Mouse (Mus musculus): Measurements from ENCODE around the gene Arhgdib.

Arhgdib gene

DNA sequence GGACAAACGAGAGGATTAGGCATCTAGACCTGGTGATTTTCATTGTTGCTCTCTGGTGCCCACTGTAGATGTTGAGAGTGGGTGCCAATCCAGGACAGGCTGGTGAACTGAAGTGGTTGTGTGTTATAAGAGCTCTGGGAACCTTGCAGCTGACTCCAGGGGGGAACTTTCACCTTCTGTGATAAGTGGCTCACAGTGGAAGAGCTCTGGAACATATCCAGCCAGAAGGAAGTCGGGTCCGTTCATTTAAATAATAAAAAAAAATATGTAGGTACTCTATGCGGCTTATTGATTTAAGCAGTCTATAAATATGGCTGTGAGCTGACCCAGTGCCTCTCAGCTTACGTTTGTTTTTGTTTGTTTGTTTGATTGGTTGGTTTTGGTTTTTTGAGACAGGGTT lies 19.6 kb downstream of the Arhgdib start, which contains the start of gene Erp27:
Erp27 (minus strand) TSS at position 101 of the 400 bp plus-strand sequence.
- DNase-seq (ENCODE audit: extremely low spot score, low read depth, low spot score) = no peak

DNA sequence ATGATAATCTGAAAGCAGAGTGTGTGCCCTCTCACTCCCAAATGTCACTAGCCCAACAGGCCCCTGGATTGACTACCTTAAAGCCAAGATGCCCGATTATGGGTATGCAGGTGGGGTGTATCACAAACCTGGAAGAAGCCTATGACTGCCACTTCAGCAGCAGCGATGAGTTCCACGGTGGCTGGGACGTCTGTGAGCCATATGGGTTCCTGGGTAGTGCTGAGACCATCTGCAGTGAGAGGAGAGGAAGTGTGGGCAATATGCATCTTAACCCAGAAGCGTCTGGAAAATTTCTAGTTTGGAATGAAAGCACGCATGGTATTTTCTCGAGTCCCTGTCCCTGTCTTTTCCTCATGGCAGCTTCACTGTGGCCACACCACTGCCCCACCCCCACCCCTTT lies 20.1 kb downstream of the Arhgdib start:
- no peak for DNase-seq (ENCODE audit: extremely low spot score, low read depth, low spot score)

DNA sequence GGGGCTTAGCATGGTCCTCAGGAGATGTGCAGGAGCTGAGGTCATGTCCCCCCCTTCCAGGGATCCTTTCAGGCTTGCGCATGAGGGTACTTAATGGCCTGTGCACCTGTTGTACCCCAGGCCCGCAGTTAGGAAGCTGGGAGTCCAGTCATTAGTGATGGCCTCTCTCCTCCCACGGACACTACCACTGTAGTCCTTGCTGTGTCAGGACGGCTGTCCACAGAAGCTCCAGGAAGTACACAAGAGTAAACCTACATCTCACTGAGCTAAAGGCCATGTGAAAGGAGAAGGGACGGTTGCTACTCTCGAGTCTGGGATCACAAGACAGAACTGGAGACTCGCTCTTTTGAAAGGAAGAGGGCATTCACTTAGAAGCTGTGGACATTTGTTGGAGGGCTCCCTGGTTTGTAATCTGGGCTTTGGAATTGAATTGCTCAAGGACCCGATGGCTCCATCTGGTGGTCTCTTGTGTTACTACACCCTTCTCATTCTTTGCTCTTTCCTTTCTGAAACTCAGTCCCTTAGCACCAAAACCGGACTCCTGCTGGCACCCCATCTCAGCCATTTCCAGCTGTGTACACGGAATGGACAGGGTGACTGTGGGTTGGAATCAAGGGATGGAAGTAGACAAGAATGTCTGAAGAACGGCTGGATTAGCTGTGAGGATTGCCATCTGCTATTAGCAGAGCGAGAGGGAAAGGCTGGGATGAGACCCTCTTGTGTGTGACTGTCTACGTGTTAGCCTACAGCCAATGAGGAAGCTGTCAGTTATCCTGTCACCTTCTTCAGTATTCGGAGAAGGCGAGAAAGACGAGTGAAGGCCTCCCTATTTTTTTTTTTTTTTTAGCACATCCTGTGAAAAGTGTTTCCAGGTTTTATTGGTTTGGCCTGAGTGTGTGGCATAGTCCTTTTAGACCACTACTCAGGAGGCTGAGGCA lies 21.1 kb downstream of the Arhgdib start:
- DNase-seq (ENCODE audit: extremely low spot score, low read depth, low spot score) = no peak

DNA sequence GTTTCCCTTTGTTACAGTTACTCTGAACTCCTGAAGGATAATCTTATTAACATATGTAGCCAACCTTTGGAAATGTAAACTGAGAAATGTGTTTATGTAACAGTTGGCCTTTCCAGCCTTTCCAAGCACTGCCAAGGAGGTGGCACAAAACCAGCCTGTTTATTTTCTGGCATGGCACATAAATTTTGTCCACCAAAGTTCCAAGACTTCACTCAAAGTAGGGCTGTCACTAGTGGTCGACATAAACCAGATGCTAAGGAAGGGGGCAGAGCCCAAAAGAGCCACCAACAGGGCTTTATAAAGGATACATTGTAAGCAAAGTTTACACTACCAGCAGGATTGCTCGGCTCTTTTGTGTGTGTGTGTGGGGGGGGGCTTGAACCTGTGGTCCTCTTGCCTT lies 23.8 kb downstream of the Arhgdib start:
- no peak for DNase-seq (ENCODE audit: extremely low spot score, low read depth, low spot score)

DNA sequence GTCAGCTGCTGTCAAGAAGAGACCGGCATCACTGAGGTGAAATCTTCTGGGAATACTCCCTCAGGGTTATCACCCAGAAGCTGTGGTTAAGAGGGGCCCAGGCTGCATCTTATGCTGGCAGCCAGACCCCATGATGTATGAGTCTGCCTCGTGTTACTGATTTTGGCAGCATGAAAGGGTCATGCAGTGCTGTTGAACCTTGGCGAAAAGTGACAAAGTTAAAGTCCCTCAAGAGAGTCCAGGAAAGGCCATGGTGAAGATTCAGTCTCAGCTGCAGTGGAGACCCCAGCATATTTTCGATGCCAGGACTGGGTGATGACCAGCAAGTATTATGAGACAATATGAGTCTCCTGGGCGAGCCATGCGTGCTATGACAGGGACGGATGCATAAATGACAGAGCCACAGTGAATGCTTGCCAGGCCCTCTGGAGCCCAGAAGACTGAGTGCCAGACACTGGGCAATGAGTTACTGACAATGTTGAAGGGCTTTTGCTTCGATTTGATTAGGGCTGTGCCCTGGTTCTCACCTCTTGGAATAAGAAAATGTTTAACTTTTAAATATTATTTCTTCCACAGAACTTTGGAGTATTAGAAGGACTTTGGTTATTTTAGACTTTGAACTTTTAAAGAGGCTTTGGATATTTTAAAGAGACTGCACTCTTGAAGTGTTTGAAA lies 25.8 kb downstream of the Arhgdib start:
- no peak for DNase-seq (ENCODE audit: extremely low spot score, low read depth, low spot score)

DNA sequence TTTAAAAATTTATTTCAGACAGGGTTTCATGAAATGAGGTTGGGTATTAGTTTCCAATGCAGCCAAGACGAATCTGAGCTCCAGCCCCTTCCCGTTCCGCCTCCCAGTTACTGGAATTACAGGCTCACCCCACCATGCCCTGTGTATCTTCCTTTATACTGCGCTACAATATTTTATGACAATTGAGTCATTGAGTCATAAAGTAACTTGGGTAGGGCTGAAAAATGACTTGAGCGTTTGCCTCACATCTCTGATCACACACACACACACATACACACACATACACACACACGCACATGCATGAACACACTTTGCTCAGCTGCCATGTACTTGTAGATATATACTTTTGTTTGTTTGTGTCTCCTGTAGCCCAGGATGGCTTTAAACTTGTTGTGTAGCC lies 27.5 kb downstream of the Arhgdib start:
- no peak for DNase-seq (ENCODE audit: extremely low spot score, low read depth, low spot score)

DNA sequence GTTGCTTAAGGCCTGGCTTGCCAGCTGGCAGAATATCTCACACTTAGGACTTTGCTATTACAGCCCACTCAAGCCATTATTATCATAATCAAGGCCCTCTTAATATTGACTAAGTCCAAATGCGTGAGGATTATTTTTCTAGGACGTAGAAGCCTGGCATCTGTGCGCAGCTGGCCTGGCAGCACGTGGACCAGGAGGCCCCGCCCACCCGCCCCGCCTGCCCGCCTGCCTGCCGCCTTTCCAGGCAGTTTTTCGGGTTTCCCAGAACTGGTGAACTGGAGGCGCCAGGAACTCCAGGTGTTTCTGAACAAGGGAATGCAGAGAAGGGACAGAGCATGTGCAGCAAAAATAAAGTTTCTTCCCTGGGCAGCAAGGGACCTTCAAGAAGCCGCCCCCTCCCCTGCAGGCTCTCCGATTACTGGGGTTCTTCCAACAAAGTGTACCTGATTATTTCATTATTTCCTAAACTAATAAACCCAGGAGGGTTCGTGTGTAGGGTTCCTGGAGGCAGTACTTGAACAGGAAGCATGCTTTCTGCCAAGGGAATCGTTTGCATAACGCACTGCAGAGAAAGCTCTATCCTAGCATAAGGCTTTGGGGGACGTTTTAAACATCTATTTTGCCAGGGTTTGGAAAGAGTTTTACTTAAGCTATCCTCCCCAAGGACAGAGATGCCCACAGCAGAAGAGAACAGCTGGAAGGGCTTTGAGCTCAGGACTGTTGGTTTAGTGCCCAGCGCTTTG lies 28.1 kb downstream of the Arhgdib start:
- no peak for DNase-seq (ENCODE audit: extremely low spot score, low read depth, low spot score)

DNA sequence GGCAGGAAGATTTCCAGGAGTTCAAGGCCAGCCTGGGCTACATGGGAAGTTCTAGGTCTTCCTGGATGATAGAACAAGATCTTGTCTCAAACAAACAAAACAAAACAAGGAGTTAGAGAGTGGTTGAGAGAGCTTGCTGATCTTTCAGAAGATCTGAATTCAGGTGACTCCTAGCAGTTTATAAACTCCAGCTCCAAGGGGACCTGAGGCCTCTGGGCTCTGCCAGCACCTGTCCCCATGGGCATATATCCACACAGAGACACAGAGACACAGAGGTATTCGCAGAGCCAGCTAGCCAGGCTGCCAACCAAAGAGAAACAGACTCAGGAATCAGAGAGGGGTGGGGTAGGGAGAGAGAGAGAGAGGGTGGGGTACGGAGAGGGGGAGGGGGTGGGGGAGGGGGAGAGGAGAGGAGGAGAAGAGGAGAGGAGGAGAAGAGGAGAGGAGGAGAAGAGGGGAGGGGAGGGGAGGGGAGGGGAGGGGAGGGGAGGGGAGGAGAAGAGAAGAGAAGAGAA lies 28.9 kb downstream of the Arhgdib start:
- no peak for DNase-seq (ENCODE audit: extremely low spot score, low read depth, low spot score)

DNA sequence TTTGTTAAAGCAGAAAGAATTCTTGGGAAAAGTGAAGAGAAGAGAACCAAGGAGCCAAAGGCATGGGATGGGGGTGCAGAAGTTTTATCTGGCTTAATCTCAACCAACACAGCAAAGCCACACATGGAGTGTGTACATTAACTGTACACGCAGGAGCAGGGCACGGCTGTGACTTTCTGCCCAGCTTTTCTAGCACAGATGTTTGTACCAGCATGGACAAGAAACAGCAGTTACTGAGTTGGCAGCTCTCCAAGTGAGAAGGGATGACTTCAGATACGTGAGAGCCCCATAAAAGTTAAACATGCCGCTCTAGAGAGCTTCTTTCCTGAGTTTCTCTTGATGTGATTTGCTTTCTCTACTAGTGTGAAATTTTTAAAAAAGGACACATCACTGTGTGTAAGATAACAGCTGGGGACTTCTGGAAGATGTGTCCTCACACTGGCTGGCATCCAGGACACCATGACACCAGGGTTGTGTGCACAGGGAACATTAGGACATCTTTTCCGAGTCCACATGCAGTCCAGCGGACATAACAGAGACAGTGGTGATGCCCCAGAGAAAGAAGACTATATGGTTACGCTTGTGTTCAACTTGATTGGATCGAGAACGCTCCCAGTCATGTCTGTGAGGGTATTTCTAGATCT lies 31.3 kb downstream of the Arhgdib start:
- DNase-seq (ENCODE audit: extremely low spot score, low read depth, low spot score) = no peak

DNA sequence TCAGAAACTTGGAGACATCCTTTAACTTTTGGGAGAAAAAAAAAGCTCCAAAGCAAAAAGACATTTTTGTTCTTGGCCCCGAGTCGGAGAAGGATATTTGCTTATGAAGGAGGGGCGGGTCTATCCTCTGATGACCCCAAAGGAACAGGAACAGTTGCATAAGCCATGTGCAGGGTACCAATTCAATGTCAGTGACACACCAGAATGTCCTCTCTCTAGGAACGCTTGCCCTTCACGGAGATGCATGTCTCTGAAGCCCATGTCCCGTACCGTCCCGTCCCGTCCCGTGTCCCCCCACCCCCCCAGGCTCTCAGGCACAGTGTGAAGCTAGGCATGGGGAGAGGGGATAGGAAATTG lies 34.8 kb downstream of the Arhgdib start:
- DNase-seq (ENCODE audit: extremely low spot score, low read depth, low spot score) = no peak

DNA sequence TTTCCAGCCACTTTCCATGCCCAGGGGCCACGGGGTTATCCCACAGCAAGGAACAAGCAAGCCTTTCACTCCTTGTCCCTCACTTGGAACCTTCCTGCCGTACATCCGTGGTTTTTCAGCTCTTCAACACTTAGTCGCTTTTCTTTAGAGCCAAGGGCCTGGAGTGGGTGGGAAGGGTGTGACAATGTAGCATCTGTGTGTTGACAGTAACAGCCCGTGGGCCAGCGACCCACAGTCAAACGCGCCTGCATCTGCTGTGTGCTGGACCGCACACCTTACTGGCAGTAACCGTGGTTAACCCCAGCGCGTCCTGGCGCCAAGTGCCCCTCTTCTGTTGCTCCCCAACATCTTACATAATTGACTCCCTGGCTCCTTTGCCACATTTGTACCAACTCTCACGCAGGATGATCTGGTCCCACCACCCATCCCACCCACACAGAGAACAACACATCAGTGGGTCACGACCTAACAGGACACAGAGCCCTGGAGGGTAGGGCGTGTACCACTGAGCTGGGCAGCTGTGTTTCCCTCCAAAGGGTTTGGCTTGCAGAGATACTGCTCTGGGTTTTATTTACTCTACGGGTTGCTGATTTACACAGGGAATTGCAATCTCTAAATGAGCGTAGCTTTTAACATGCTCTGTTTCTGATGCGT lies 35.3 kb downstream of the Arhgdib start:
- no peak for DNase-seq (ENCODE audit: extremely low spot score, low read depth, low spot score)

DNA sequence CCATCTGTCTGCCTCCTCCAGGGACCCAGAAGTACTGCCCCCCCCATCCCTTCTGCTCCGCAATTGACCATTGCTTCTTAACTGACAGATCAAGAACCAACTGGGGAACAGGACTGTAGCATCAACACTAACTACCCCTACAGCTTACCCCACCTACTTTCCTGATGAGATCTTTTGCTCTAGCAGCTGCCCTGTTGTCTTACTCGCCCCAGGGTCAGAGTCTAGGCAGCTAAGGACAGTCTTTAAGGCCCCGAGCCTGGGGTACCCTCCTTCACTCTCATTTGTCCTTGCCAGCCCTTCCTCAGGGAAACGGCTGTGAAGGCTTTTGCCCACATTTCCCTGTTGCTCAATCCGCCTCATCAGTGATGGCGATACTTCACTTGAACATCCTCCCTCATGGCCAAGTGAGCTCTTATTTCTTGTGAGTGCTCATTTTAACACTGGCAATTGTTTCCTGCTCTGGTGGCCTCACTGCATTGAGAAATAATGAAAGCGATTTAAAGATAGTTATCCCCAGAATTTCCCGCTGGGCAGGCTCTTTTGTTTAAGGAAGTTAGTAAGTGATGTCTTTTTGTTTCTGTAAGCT lies 37.7 kb downstream of the Arhgdib start:
- DNase-seq (ENCODE audit: extremely low spot score, low read depth, low spot score) = no peak

DNA sequence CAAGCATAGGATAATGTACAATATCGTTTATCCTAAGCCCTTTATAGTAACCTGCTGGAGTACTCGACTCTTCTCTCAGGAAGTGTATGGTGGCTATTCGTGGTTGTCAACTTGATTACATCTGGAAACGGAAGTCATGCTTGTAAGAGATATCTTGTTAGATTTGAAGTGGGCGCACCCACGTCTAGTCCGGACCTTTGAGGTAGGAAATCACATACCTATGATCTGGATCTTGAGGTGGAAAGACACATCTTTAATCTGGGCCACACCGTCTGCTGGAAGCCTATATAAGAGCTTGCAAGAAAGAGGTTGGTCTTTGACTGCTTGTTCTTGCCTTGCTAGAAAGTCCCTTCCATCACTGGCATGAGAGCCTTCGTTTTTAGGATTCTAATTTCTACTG lies 39.2 kb downstream of the Arhgdib start:
- DNase-seq (ENCODE audit: extremely low spot score, low read depth, low spot score) = no peak

DNA sequence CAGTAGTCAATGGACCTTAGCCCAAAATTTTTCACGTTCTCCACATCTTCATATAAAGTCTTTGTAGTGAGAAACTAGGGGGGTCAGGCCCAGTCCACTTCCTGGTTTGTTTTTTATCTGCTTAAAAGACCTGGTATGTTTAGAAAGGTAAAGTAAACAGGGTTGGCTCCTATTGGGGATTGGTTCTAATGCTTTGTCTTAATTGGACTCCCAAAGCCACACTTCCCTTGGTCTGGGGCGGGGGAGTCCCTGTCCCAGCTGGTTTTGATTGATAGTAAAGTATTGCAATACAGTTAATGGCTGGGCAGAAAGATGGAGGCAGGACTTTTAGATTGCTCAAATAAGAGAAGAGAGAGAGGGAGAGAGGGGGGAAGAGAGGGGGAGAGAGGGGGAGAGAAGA lies 40.7 kb downstream of the Arhgdib start:
- no peak for DNase-seq (ENCODE audit: extremely low spot score, low read depth, low spot score)

DNA sequence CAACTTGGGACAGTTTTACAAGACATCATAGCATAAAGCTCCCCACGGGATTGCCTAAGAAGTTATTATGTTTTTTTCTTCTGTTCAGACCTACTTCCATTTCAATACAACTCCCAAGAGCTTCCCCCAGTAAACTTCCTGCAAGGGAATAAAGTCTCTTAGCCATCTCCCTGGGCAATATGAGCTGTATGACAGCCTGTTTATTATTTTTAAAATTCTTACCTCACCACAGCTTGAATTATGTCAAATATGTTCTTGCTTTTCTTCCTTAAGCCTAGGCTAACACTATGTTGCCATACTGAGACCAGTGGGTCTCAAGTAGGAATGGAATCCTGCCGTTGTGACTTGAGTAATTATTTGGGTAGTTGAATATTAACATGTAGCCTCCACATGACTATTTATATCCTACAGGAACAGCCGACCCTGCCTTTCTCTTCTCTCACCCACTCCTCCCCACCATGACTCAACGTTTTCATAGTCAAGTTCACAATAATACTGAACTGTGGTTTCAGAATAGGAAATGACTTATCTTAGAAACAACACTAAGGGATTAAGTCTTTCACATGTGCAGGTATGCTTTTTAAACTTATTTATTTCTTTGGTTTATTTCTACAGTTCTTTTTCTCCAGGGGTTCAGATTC lies 41.2 kb downstream of the Arhgdib start:
- no peak for DNase-seq (ENCODE audit: extremely low spot score, low read depth, low spot score)

DNA sequence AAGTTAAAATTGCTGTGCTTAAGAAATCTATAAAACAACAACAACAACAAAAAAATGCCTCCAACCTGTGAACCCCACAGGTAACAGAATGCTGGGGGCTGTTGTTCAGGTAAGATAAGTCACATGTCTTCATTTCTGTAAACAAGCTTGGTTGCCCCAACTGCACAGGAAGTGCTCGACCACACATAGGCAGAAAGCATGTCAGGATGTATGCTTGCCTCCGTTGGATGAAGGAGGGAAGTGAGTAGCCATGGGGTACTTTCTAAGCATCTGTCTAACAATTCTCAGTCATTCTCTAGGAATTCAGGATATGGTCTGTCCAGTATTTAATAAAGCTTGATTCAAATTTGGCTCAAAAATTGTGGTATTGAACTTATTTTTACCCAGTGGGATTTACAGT lies 42.7 kb downstream of the Arhgdib start:
- DNase-seq (ENCODE audit: extremely low spot score, low read depth, low spot score) = no peak

DNA sequence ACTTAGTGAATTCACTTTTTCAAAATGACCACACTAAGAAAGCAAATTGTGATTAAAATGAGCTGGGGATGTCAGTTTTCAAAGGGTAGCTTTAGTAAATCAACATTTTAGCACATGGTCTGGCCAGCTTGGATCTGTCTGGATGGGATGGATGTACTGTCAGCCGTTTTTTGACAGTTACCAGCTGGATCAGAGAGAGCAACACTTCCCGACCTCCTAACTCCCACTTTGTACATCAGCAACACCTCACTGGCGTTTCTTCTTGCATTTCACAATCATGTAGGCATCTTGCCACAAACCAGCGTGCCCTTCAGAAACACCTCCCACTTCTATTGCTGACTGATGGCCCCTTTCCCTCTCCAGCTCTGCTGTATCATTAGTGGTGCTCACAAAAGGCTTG lies 43.5 kb downstream of the Arhgdib start:
- DNase-seq (ENCODE audit: extremely low spot score, low read depth, low spot score) = no peak

DNA sequence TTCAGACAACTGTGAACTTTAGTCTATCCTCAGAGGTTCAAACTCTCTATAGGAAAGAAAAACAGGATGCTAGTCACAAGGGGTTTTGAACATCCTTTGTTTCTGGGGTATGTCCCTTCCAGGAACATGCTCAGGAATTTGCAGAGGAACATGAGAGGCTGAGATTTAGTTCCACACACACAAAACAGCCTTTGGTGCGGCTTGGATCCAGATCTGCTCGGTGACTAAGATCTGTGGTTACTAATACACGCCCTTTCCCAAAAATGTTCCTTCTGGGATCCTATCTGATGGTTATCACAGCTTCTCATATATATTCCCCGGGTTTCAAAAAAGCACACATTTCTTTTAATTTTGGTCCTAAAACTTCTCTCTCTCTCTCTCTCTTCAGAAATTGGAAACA lies 43.9 kb downstream of the Arhgdib start:
- DNase-seq (ENCODE audit: extremely low spot score, low read depth, low spot score) = no peak

DNA sequence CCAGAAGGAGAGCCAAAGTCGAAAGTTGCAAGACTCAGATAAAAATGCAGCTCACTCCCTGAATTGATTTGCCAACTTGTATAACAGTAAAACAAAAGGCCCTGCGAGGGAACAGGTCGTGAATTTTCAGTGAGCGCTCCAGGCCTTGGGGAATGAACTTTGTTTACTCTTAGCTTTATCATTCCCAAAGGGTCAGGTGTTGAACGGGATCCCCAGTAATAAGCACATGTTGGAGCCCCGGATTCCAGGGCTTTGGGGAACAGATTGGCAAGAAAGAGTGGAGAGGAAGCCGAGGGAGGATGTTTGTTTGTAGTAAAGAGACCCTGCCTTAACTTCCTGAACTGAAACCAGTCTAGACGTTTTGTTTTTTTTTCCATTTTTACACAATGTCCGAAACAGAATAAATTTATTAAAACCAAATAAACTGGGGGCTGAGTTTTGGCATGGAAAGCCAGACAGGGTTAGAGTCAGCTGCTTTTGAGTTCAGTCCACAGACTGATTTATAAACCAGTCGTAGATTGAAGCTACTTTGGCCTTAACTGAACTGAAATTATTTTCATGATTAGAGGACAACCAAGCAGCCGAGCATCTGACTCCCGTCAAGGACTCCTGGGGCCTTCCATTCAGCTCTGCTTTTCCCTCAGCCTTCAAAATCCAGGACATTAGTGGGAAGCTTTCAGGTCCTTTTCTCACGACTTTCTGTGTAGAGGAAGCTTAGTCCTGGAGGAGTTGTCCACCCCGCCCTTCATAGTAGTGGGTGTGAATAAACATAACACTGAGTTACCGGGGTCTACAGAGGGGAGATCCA lies 47.0 kb downstream of the Arhgdib start:
- DNase-seq (ENCODE audit: extremely low spot score, low read depth, low spot score) = no peak

Data from hindlimb bud, embryonic 11.5 days (tissue).